Mouse (Mus musculus): ENCODE measurements around the gene Ssh1. TPM values are rescaled to one million over a fixed set of nuclear protein-coding genes. Genes with fewer than 3 reads are reported as not detected.

Gene Ssh1
- total RNA-seq, 1 experiment from 2014 or later, result 18.8 TPM

GRCm38 (mm10) chr5:113993031-113993486 lies 635 bp downstream of the Ssh1 start:
- peak; percentile 69 for DNase-seq

DNA sequence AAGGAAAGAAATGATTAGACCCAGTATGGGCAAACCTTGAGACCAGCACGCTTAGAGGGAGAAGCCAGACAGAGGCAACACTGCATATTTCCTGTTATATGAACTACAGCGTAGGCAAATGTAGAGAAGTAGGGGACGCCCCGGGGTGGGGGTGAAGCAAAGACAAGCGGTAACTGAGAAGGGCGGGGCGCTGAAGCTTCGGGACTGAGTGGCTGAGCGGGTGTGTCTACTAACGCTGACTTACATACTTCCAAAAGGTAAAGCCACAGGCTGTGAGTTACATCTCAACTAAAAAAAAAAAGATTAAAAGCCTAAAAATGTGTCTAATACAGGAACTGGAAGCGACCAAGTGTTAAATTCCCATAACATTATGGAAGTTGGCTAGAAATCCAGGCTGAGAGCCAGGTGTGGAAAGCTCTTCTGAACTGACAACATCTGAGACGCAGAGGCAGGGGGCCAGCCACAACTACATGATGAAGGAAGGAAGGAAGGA lies 1.3 kb downstream of the Ssh1 start:
- peak; percentile 72 for DNase-seq

DNA sequence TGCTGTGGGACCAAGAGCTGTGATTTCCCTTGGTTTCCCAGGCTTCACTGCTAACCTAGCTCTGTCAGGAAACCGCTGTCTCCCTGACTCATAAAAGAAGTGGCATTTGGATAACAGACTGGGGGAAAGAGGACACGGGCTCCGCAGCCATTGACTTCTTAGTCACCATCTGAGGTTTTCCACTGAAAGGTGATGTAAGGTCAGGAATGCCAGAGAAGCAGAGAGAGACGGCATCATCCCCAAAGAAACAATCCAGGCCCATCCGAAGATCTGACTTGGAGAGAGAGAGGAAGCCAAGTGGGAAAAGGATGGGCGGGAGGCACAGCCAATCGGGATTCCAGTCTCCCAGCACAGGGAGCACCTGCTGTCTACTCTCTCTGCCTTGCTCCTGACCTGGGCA lies 2.6 kb downstream of the Ssh1 start:
- DNase-seq, result peak; percentile 37

GRCm38 (mm10) chr5:113990593-113990992 lies 3.1 kb downstream of the Ssh1 start:
- peak; percentile 25 for DNase-seq

- DNase-seq, result peak; percentile 72
Measured at GRCm38 (mm10) chr5:113989437-113990024, 4.2 kb downstream of the Ssh1 start.

DNA sequence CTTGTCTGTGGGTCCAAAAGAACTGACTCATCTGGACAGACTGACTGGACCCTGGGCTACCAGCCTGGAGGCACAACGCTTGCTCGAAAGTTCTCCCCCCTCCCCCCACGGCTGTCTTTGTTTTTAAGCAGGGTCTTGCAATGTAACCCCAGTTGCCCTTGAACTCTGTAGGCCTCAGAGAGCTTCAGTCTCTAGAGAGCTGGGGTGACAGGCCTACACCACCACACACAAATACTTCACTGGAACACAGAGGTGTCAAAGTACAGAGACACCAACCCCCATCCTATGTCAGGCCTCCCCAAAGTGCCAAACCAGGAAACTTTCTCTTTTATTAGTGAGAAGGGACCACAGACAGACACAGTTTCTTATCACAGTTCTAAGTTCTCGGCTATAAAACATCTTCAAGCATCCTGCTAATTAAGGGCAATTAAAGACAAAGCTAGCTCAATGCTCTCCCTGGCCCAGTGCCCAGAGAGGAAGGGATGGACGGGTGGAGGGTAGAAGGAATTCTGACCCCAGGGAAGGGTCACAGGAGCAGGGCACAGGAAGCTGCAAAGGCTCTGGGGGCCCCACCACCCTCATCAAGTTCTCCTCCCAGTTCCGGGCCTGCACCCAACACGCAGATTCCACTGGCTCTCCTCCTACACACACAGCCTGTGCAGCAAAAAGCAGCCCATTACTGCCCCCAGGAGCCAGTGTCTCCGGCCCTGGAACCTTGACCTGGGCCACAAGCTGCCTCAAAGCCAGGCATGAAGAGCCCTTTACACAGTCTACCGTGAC lies 7.3 kb downstream of the Ssh1 start:
- peak; percentile 52 for DNase-seq

GRCm38 (mm10) chr5:113985737-113986136 lies 8.0 kb downstream of the Ssh1 start:
- no peak for DNase-seq

- DNase-seq, result no peak
Measured at GRCm38 (mm10) chr5:113984025-113984740, 9.5 kb downstream of the Ssh1 start.

- DNase-seq, result no peak
Measured at GRCm38 (mm10) chr5:113983541-113983940, 10.2 kb downstream of the Ssh1 start.

GRCm38 (mm10) chr5:113981843-113982242 lies 11.9 kb downstream of the Ssh1 start:
- no peak for DNase-seq

GRCm38 (mm10) chr5:113981171-113981570 lies 12.5 kb downstream of the Ssh1 start:
- no peak for DNase-seq

DNA sequence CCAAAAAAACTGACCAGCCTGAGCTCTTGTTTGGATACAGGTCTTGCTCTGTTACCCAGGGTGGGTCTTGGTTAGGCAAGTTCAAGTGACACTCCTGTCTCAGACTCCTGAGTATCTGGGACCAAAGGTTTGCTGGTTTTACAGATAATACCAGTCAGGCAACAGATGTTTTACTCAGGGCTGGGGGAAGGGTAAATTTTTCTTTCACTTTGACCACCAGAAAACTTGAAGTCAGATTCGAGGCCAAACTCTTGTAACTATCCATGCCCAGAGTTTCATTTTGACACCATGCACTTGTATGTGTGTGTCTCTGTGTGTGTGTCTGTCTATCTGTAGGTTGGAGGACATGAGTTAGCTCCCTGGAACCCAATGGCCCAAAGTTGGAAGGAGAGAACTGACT lies 13.2 kb downstream of the Ssh1 start:
- DNase-seq, result no peak

DNA sequence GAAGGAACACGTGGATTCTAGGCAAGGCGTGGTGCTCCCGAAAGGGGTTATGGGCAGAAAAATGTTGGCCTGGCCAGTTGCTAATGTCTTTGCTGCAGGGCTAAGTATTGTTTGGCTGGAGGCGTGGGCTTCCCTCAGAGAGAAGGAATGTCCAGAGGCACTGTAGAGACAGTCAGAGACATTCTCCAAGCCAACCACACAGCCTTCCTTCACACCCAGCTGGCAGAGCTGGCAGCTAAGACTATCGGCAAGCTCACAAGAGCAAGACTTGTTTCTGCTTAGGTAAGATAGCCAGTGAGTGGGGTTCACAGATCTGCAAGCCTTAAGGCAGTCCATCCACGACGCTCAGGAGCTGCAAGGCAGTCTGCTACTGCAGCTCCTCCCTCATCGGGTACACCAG lies 16.4 kb downstream of the Ssh1 start:
- DNase-seq, result no peak

DNA sequence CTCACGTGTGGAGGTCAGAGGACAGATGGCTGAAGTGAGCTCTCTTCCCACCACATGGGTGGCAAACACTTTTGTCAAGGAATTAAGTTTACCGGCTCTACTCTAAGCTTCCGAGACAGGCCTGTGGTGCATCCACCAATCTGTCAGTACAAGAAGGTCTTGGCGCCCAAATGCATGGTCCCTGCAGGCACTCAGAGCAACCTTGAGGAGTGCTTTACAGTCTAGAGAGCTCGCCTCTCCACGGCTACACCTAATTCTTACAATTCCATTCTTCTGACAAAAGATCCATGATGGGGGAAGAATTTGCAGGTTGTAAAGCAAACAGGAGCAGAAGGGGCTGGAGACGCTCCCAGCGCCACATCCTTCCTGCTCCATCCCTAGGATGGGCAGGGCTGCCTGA lies 17.1 kb downstream of the Ssh1 start:
- no peak for DNase-seq

GRCm38 (mm10) chr5:113975538-113976215 lies 18.0 kb downstream of the Ssh1 start:
- peak; percentile 80 for DNase-seq

GRCm38 (mm10) chr5:113974576-113974975 lies 19.1 kb downstream of the Ssh1 start:
- DNase-seq, result no peak

- DNase-seq, result no peak
Measured at GRCm38 (mm10) chr5:113973790-113974189, 19.9 kb downstream of the Ssh1 start.

DNA sequence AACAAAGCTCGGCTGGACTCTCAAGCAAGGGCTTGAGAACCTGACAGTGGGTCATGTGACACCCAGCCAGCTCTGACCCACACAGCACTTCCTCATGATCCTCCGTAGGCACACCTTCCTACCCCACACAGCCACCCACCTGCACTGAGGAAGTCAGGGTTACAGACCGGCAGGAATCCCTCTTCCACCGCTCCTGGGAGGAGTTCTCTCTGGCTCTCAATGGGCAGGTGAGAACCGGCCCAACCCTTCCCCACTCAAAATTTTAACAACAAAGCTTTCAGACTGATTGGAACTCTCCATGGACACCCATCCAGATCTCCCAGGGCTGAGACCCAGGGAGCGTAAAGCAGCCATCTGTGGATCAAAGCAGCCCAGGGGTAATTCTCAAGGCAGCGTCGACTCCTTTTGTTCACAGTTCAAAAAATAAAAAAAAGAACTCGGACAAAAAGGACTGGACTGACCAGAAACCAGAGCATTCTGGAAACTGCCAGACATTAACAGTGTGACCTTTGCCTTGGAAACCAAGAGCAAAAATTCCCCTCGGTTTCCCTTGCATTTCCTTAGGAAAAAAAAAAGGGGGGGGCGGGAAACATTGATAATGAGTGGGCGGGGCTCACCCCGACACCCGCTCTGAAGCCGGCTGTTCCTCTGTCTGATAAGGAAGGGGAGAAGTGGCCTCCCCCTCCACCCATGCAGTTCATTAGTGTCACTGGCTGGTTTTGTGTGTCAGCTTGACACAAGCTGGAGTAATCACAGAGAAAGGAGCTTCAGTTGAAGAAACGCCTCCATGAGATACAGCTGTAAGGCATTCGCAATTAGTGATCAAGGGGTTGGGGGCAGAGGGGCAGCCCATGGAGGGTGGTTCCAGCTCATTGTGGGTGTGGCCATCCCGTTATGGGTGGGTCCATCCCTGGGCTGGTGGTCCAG lies 20.8 kb downstream of the Ssh1 start:
- no peak for DNase-seq

DNA sequence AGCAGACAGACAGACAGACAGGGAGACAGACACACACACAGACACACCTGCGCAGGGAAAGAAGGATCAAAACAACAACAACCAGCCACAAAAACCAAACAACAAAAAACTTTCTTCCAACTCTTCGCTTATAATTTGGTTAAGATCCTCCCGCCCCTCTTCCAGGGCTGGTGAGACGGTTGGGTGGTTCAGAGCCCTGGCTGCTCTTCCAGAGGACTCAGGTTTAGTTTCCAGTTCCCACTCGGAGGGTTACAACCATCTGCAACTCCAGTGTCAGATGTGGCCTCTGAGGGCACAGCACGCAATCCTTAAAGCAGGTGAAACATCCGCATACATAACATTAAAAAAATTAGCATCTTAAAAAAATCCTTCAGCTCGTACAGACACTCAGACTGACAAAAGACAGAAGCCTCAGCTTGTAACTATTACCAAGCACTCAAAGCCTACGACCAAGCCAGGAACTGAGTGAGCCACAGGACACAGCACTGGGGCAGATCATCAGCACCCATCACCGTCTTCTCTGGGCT lies 22.2 kb downstream of the Ssh1 start:
- DNase-seq, result no peak

- DNase-seq, result no peak
Measured at GRCm38 (mm10) chr5:113968371-113968770, 25.3 kb downstream of the Ssh1 start.

Data from adrenal gland, postnatal 14 days (tissue).